1 mouse cellular context compared by ENCODE assay signal in the genomic region with DNA sequence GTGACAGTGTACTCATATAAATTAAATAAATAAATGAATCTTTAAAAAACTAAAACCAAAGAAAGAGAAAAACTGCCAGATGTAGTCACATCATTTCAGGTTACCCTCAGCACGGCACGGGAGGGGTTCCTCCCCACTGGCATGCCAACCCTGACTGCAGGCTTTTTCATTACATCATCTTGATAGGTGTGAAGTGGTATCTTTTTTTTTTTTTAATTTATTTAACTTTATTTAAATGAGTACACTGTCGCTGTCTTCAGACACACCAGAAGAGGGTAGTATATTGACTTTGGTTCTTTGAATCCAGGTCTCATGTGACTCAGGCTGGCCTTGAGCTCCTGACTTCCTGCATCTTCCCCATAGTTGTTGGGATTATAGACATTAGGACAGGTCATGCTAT.
TF ChIP-seq lines count a peak whose summit lies in the region.

No protein-coding gene starts in this region.

TF ChIP-seq in MEL, 35 proteins besides CTCF, POLR2A, EP300 and RAD21:
- TF ChIP-seq ZNF384 (IDR thresholded peaks at IDR 0.05; ENCODE audit: low read depth, low read length), result peak; percentile 93
- peak; percentile 40; the same call in 1 of the 2 replicates for TF ChIP-seq ETS1 (IDR thresholded peaks at IDR 0.05; ENCODE audit: low read depth, low read length)
- no peak for TF ChIP-seq CHD1 (IDR thresholded peaks at IDR 0.05; ENCODE audit: low read depth, low read length)
- peak; percentile 41; the same call in 1 of the 2 replicates for TF ChIP-seq USF1 (IDR thresholded peaks at IDR 0.05; ENCODE audit: low read depth, low read length)
